Mouse (Mus musculus): ENCODE measurements around the gene Lysmd4.
"Not testable (repeated sequence)": the region's sequence is repeated elsewhere in the genome, so short reads cannot be mapped to it uniquely, and the experiment has no call there.

Gene Lysmd4

GRCm38 (mm10) chr7:67230640-67231140 is 8.3 kb downstream of the Lysmd4 start:
- DNase-seq (ENCODE audit: low spot score): no peak

GRCm38 (mm10) chr7:67232504-67232903 is 10.2 kb downstream of the Lysmd4 start:
- peak; percentile 3 for DNase-seq (ENCODE audit: low spot score)

- peak; percentile 8 for DNase-seq (ENCODE audit: low spot score)
Observed at GRCm38 (mm10) chr7:67234797-67235196, 12.5 kb downstream of the Lysmd4 start.

- peak; percentile 2 for DNase-seq (ENCODE audit: low spot score)
Observed at GRCm38 (mm10) chr7:67236351-67236750, 14.0 kb downstream of the Lysmd4 start.

- no peak for DNase-seq (ENCODE audit: low spot score)
Observed at GRCm38 (mm10) chr7:67237752-67238151, 15.4 kb downstream of the Lysmd4 start.

- DNase-seq (ENCODE audit: low spot score): no peak
Observed at GRCm38 (mm10) chr7:67241969-67242368, 19.6 kb downstream of the Lysmd4 start.

GRCm38 (mm10) chr7:67243121-67243893 is 21.0 kb downstream of the Lysmd4 start:
- DNase-seq (ENCODE audit: low spot score): no peak

- DNase-seq (ENCODE audit: low spot score): no peak
Observed at GRCm38 (mm10) chr7:67243894-67244282, 21.5 kb downstream of the Lysmd4 start.

- no peak for DNase-seq (ENCODE audit: low spot score)
Observed at GRCm38 (mm10) chr7:67245255-67245654, 22.9 kb downstream of the Lysmd4 start.

- DNase-seq (ENCODE audit: low spot score): no peak
Observed at GRCm38 (mm10) chr7:67246067-67246466, 23.7 kb downstream of the Lysmd4 start.

GRCm38 (mm10) chr7:67259828-67260563 is 37.7 kb downstream of the Lysmd4 start:
- peak; percentile 67 for DNase-seq (ENCODE audit: low spot score)

- not testable (repeated sequence) for DNase-seq (ENCODE audit: low spot score)
Observed at GRCm38 (mm10) chr7:67270447-67270846, 48.1 kb downstream of the Lysmd4 start.

- DNase-seq (ENCODE audit: low spot score): no peak
Observed at GRCm38 (mm10) chr7:67283581-67283980, 61.2 kb downstream of the Lysmd4 start.

GRCm38 (mm10) chr7:67287456-67287855 is 65.1 kb downstream of the Lysmd4 start:
- no peak for DNase-seq (ENCODE audit: low spot score)

- DNase-seq (ENCODE audit: low spot score): no peak
Observed at GRCm38 (mm10) chr7:67291356-67291755, 69.0 kb downstream of the Lysmd4 start.

- DNase-seq (ENCODE audit: low spot score): no peak
Observed at GRCm38 (mm10) chr7:67296419-67296818, 74.1 kb downstream of the Lysmd4 start.

GRCm38 (mm10) chr7:67304937-67305336 is 82.6 kb downstream of the Lysmd4 start:
- no peak for DNase-seq (ENCODE audit: low spot score)

GRCm38 (mm10) chr7:67307078-67307477 is 84.7 kb downstream of the Lysmd4 start:
- no peak for DNase-seq (ENCODE audit: low spot score)

GRCm38 (mm10) chr7:67308102-67308501 is 85.8 kb downstream of the Lysmd4 start:
- DNase-seq (ENCODE audit: low spot score): no peak

- DNase-seq (ENCODE audit: low spot score): no peak
Observed at GRCm38 (mm10) chr7:67310151-67310550, 87.8 kb downstream of the Lysmd4 start.

GRCm38 (mm10) chr7:67313200-67313599 is 90.9 kb downstream of the Lysmd4 start:
- no peak for DNase-seq (ENCODE audit: low spot score)

- DNase-seq (ENCODE audit: low spot score): no peak
Observed at GRCm38 (mm10) chr7:67318697-67319096, 96.4 kb downstream of the Lysmd4 start.

GRCm38 (mm10) chr7:67320359-67320758 is 98.0 kb downstream of the Lysmd4 start:
- no peak for DNase-seq (ENCODE audit: low spot score)
